Mouse (Mus musculus): ENCODE data around the gene Izumo1r. TPM values are rescaled to one million over a fixed set of nuclear protein-coding genes. Genes with fewer than 3 reads are reported as not detected.
"Not testable (repeated sequence)": the region's sequence is repeated elsewhere in the genome, so short reads cannot be mapped to it uniquely, and the experiment has no call there.

Gene Izumo1r
- polyA plus RNA-seq, 1 experiment from 2014 or later: not detected

DNA sequence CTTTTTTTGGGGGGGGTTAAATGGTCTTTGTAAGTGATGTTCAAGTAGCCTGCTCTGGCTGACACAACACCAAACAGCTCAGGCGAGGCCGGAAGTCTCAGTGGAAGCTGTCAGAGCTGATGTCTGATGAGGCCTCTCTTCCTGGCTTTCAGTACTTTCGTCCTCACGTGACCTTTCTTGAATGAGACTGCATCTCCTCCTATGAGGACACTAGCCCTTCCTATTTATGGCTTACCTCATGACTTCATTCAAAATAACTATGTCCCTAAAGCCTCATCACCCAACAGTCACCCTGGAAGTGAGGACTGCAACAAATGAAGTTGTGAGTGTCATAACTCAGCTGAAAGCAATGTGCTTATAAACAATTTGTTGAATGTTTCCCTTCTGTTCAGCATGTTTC is 19.1 kb downstream of the Izumo1r start:
- H3K4me3 ChIP-seq (replicated peaks; ENCODE audit: low read depth, low read length): no peak overlapping the region
- no peak for DNase-seq
- no peaks in the 10 kb centered on the region for H3K27me3 ChIP-seq (ENCODE audit: control insufficient read depth, insufficient read depth, low read length)
- no peak overlapping the region for H3K27ac ChIP-seq (replicated peaks; ENCODE audit: low read depth, low read length)
- 88% methylated on average over 4 of the region's 4 CpGs for WGBS
- H3K4me1 ChIP-seq (ENCODE audit: control insufficient read depth, insufficient read depth, low read length): no peaks in the 10 kb centered on the region
- H3K36me3 ChIP-seq (ENCODE audit: control insufficient read depth, insufficient read depth, low read length): no peaks in the 10 kb centered on the region
- no peaks in the 10 kb centered on the region for H3K9me3 ChIP-seq (ENCODE audit: control insufficient read depth, low read length)
- ATAC-seq (ENCODE audit: low FRiP score, low TSS enrichment): no peak
- no peak overlapping the region for H3K9ac ChIP-seq (replicated peaks; ENCODE audit: low read length)
- no peak overlapping the region for H3K4me2 ChIP-seq (ENCODE audit: low read length)

GRCm38 (mm10) chr9:14876566-14876965 is 27.2 kb downstream of the Izumo1r start:
- not testable (repeated sequence) for H3K4me3 ChIP-seq (replicated peaks; ENCODE audit: low read depth, low read length); DNase-seq; H3K4me2 ChIP-seq (ENCODE audit: low read length)

GRCm38 (mm10) chr9:14875743-14876507 is 27.8 kb downstream of the Izumo1r start:
- 85% methylated on average over 5 of the region's 5 CpGs for WGBS

More at GRCm38 (mm10) chr9:14876566-14876965, 27.2 kb downstream of the Izumo1r start:
- H3K9ac ChIP-seq (replicated peaks; ENCODE audit: low read length); H3K9me3 ChIP-seq (ENCODE audit: control insufficient read depth, low read length); H3K27me3 ChIP-seq (ENCODE audit: control insufficient read depth, insufficient read depth, low read length); H3K27ac ChIP-seq (replicated peaks; ENCODE audit: low read depth, low read length); H3K36me3 ChIP-seq (ENCODE audit: control insufficient read depth, insufficient read depth, low read length); ATAC-seq (ENCODE audit: low FRiP score, low TSS enrichment): not testable (repeated sequence)
- 34% methylated on average over 8 of the region's 8 CpGs for WGBS
- H3K4me1 ChIP-seq (ENCODE audit: control insufficient read depth, insufficient read depth, low read length): peaks cover 12% of the 10 kb centered on the region

GRCm38 (mm10) chr9:14872181-14872930 is 31.4 kb downstream of the Izumo1r start:
- peak; percentile 51 for DNase-seq
- 12% methylated on average over 17 of the region's 17 CpGs for WGBS
- Histone ChIP-seq H3K36me3 (ENCODE audit: control insufficient read depth, insufficient read depth, low read length) (no peaks in the 10 kb centered on the region), H3K4me2 (ENCODE audit: low read length) (peak overlapping the region; percentile 12; the same call in 1 of the 2 replicates), H3K4me3 (replicated peaks; ENCODE audit: low read depth, low read length) (no peak overlapping the region), H3K4me1 (ENCODE audit: control insufficient read depth, insufficient read depth, low read length) (peaks cover 13% of the 10 kb centered on the region), H3K27ac (replicated peaks; ENCODE audit: low read depth, low read length) (peak overlapping the region; percentile 38), H3K9ac (replicated peaks; ENCODE audit: low read length) (no peak overlapping the region), H3K27me3 (ENCODE audit: control insufficient read depth, insufficient read depth, low read length) (no peaks in the 10 kb centered on the region), H3K9me3 (ENCODE audit: control insufficient read depth, low read length) (no peaks in the 10 kb centered on the region)
- ATAC-seq (ENCODE audit: low FRiP score, low TSS enrichment): peak; percentile 69

More at GRCm38 (mm10) chr9:14875743-14876507, 27.8 kb downstream of the Izumo1r start:
- no peaks in the 10 kb centered on the region for H3K27me3 ChIP-seq (ENCODE audit: control insufficient read depth, insufficient read depth, low read length)
- H3K9me3 ChIP-seq (ENCODE audit: control insufficient read depth, low read length): no peaks in the 10 kb centered on the region
- ATAC-seq (ENCODE audit: low FRiP score, low TSS enrichment) (no peak), DNase-seq (no peak)
- H3K36me3 ChIP-seq (ENCODE audit: control insufficient read depth, insufficient read depth, low read length): no peaks in the 10 kb centered on the region
- H3K4me2 ChIP-seq (ENCODE audit: low read length): no peak overlapping the region
- no peak overlapping the region for H3K27ac ChIP-seq (replicated peaks; ENCODE audit: low read depth, low read length)
- peaks cover 13% of the 10 kb centered on the region for H3K4me1 ChIP-seq (ENCODE audit: control insufficient read depth, insufficient read depth, low read length)
- no peak overlapping the region for H3K9ac ChIP-seq (replicated peaks; ENCODE audit: low read length)
- H3K4me3 ChIP-seq (replicated peaks; ENCODE audit: low read depth, low read length): no peak overlapping the region

DNA sequence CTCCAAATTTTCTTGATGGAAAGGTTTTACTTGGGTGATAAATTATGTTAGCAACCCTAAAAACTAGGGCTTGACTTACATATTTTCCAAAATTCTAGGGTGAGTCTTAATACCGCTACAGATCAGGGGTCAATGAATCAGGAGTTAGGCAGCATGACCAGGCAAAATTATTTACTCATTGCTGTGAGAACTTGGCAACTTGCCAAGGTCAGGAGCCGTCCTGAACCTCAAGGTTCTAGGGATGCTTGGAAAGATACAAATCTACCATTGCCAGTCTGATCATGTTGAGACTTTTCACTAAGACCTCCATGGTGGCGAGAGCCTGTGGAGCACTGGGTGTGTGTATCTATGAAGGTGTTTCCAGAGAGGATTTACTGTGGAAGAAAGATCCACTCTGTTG is 32.2 kb downstream of the Izumo1r start:
- H3K4me2 ChIP-seq (ENCODE audit: low read length): no peak overlapping the region
- H3K9me3 ChIP-seq (ENCODE audit: control insufficient read depth, low read length): no peaks in the 10 kb centered on the region
- peaks cover 13% of the 10 kb centered on the region for H3K4me1 ChIP-seq (ENCODE audit: control insufficient read depth, insufficient read depth, low read length)
- H3K4me3 ChIP-seq (replicated peaks; ENCODE audit: low read depth, low read length): no peak overlapping the region
- H3K27ac ChIP-seq (replicated peaks; ENCODE audit: low read depth, low read length): peak overlapping the region; percentile 38; the same call in 1 of the 2 replicates
- 51% methylated on average over 3 of the region's 3 CpGs for WGBS
- no peaks in the 10 kb centered on the region for H3K36me3 ChIP-seq (ENCODE audit: control insufficient read depth, insufficient read depth, low read length)
- no peaks in the 10 kb centered on the region for H3K27me3 ChIP-seq (ENCODE audit: control insufficient read depth, insufficient read depth, low read length)
- no peak for ATAC-seq (ENCODE audit: low FRiP score, low TSS enrichment)
- no peak overlapping the region for H3K9ac ChIP-seq (replicated peaks; ENCODE audit: low read length)
- DNase-seq: peak; percentile 14

DNA sequence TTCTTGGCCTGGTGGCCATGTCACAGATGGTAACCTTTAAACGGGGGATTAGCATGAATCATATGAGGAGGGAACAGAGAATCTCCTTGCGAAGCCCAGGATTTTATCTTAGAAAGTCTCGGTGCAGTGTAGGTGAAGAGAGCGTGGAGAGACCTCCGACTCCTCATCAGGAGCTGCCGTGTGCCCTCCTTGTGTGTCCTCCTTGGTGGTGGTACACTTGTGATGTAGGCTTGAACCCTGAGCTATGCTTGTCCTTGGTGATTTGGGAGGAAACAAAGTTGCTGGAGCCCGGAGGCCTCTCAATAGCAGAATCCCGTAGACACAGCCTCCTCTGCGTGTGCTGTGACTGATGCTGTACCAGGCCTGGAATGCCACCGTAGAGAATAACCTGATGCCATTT is 32.9 kb downstream of the Izumo1r start:
- no peak for ATAC-seq (ENCODE audit: low FRiP score, low TSS enrichment)
- DNase-seq: no peak
- H3K4me2 ChIP-seq (ENCODE audit: low read length): no peak overlapping the region
- no peaks in the 10 kb centered on the region for H3K9me3 ChIP-seq (ENCODE audit: control insufficient read depth, low read length)
- H3K27me3 ChIP-seq (ENCODE audit: control insufficient read depth, insufficient read depth, low read length): no peaks in the 10 kb centered on the region
- no peak overlapping the region for H3K4me3 ChIP-seq (replicated peaks; ENCODE audit: low read depth, low read length)
- H3K4me1 ChIP-seq (ENCODE audit: control insufficient read depth, insufficient read depth, low read length): peaks cover 13% of the 10 kb centered on the region
- 92% methylated on average over 10 of the region's 10 CpGs for WGBS
- H3K27ac ChIP-seq (replicated peaks; ENCODE audit: low read depth, low read length): no peak overlapping the region
- no peaks in the 10 kb centered on the region for H3K36me3 ChIP-seq (ENCODE audit: control insufficient read depth, insufficient read depth, low read length)
- H3K9ac ChIP-seq (replicated peaks; ENCODE audit: low read length): no peak overlapping the region

DNA sequence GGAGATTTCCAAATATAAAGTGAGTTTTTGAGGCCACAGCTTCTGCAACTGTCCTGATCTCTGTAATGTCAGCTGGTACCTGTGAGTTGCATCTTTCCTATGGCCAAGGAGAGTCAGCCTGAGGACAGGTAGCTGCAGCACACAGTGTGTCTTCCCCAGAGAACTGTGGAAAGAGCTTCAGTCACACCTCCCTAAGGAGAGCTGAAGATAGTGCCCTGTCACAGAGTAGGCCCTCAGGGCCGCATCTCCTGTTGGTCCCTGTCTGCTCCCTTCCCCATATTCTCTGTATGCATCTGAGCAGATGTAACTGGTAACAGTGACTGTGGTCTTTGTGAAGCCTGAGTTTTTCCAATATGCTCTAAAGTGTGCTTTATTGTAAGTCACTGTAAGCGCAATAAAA is 33.4 kb downstream of the Izumo1r start:
- no peak for ATAC-seq (ENCODE audit: low FRiP score, low TSS enrichment)
- Histone ChIP-seq H3K4me1 (ENCODE audit: control insufficient read depth, insufficient read depth, low read length) (peaks cover 13% of the 10 kb centered on the region), H3K27ac (replicated peaks; ENCODE audit: low read depth, low read length) (no peak overlapping the region), H3K9ac (replicated peaks; ENCODE audit: low read length) (no peak overlapping the region), H3K27me3 (ENCODE audit: control insufficient read depth, insufficient read depth, low read length) (no peaks in the 10 kb centered on the region), H3K4me2 (ENCODE audit: low read length) (no peak overlapping the region), H3K9me3 (ENCODE audit: control insufficient read depth, low read length) (no peaks in the 10 kb centered on the region), H3K4me3 (replicated peaks; ENCODE audit: low read depth, low read length) (no peak overlapping the region), H3K36me3 (ENCODE audit: control insufficient read depth, insufficient read depth, low read length) (no peaks in the 10 kb centered on the region)
- no peak for DNase-seq
- 94% methylated on average over 2 of the region's 2 CpGs for WGBS

- no peak for ATAC-seq (ENCODE audit: low FRiP score, low TSS enrichment)
- Histone ChIP-seq H3K27ac (replicated peaks; ENCODE audit: low read depth, low read length) (no peak overlapping the region), H3K9me3 (ENCODE audit: control insufficient read depth, low read length) (no peaks in the 10 kb centered on the region), H3K4me1 (ENCODE audit: control insufficient read depth, insufficient read depth, low read length) (peaks cover 13% of the 10 kb centered on the region), H3K4me2 (ENCODE audit: low read length) (no peak overlapping the region), H3K4me3 (replicated peaks; ENCODE audit: low read depth, low read length) (no peak overlapping the region), H3K27me3 (ENCODE audit: control insufficient read depth, insufficient read depth, low read length) (no peaks in the 10 kb centered on the region), H3K36me3 (ENCODE audit: control insufficient read depth, insufficient read depth, low read length) (no peaks in the 10 kb centered on the region), H3K9ac (replicated peaks; ENCODE audit: low read length) (no peak overlapping the region)
- DNase-seq: no peak
- 97% methylated on average over 8 of the region's 8 CpGs for WGBS
Observed at GRCm38 (mm10) chr9:14868326-14868725, 35.4 kb downstream of the Izumo1r start.

All from midbrain, embryonic 14.5 days (tissue).